Mouse (Mus musculus): ENCODE data around the gene Rad51ap1.

Rad51ap1 gene

GRCm38 (mm10) chr6:126939487-126940171, at the start of gene Rad51ap1, which contains the start of gene D6Wsu163e:
Gene Rad51ap1 (minus strand): TSS chr6:126939587.
Gene D6Wsu163e (plus strand): TSS chr6:126939962.
- DNase-seq (ENCODE audit: inconsistent age in 2 of 2, low spot score in 1 of 2), result peak; percentile 97 to 98

GRCm38 (mm10) chr6:126981539-126982234, 42.3 kb upstream of the Rad51ap1 start:
- no peak for DNase-seq (ENCODE audit: inconsistent age in 2 of 2, low spot score in 1 of 2)

GRCm38 (mm10) chr6:126966241-126967026, 27.0 kb upstream of the Rad51ap1 start:
- DNase-seq (ENCODE audit: inconsistent age in 2 of 2, low spot score in 1 of 2), result no peak

- no peak for DNase-seq (ENCODE audit: inconsistent age in 2 of 2, low spot score in 1 of 2)
Observed at GRCm38 (mm10) chr6:126963426-126963825, 24.0 kb upstream of the Rad51ap1 start.

- no peak for DNase-seq (ENCODE audit: inconsistent age in 2 of 2, low spot score in 1 of 2)
Observed at GRCm38 (mm10) chr6:126962709-126963108, 23.3 kb upstream of the Rad51ap1 start.

- no peak for DNase-seq (ENCODE audit: inconsistent age in 2 of 2, low spot score in 1 of 2)
Observed at GRCm38 (mm10) chr6:126961371-126962018, 22.1 kb upstream of the Rad51ap1 start.

- peak; percentile 65 to 86 for DNase-seq (ENCODE audit: inconsistent age in 2 of 2, low spot score in 1 of 2)
Observed at GRCm38 (mm10) chr6:126955734-126956133, 16.3 kb upstream of the Rad51ap1 start.

- DNase-seq (ENCODE audit: inconsistent age in 2 of 2, low spot score in 1 of 2), result peak in 1 of 2 experiments; percentile 32
Observed at GRCm38 (mm10) chr6:126948336-126948735, 8.9 kb upstream of the Rad51ap1 start.

GRCm38 (mm10) chr6:126940451-126940850, 1.1 kb upstream of the Rad51ap1 start:
- peak in 1 of 2 experiments; percentile 40 for DNase-seq (ENCODE audit: inconsistent age in 2 of 2, low spot score in 1 of 2)

GRCm38 (mm10) chr6:126938853-126939486, 417 bp downstream of the Rad51ap1 start:
- DNase-seq (ENCODE audit: inconsistent age in 2 of 2, low spot score in 1 of 2), result no peak

- no peak for DNase-seq (ENCODE audit: inconsistent age in 2 of 2, low spot score in 1 of 2)
Observed at GRCm38 (mm10) chr6:126938047-126938446, 1.3 kb downstream of the Rad51ap1 start.

- no peak for DNase-seq (ENCODE audit: inconsistent age in 2 of 2, low spot score in 1 of 2)
Observed at GRCm38 (mm10) chr6:126932896-126933295, 6.5 kb downstream of the Rad51ap1 start.

GRCm38 (mm10) chr6:126921111-126921881, 18.1 kb downstream of the Rad51ap1 start, which contains the start of gene Dyrk4:
Gene Dyrk4 (minus strand): TSS chr6:126921839.
- DNase-seq (ENCODE audit: inconsistent age in 2 of 2, low spot score in 1 of 2), result peak in 1 of 2 experiments; percentile 32

- no peak for DNase-seq (ENCODE audit: inconsistent age in 2 of 2, low spot score in 1 of 2)
Observed at GRCm38 (mm10) chr6:126914928-126915327, 24.5 kb downstream of the Rad51ap1 start.

GRCm38 (mm10) chr6:126910727-126911126, 28.7 kb downstream of the Rad51ap1 start:
- DNase-seq (ENCODE audit: inconsistent age in 2 of 2, low spot score in 1 of 2), result no peak

GRCm38 (mm10) chr6:126907876-126908275, 31.5 kb downstream of the Rad51ap1 start:
- no peak for DNase-seq (ENCODE audit: inconsistent age in 2 of 2, low spot score in 1 of 2)

- DNase-seq (ENCODE audit: inconsistent age in 2 of 2, low spot score in 1 of 2), result no peak
Observed at GRCm38 (mm10) chr6:126907378-126907777, 32.0 kb downstream of the Rad51ap1 start.

GRCm38 (mm10) chr6:126877118-126877517, 62.3 kb downstream of the Rad51ap1 start:
- DNase-seq (ENCODE audit: inconsistent age in 2 of 2, low spot score in 1 of 2), result no peak
